In genomic region chr7:128766696-128767095, GRCm38 (mm10) we compare ENCODE assay signal across 21 mouse cellular contexts. TPM values are rescaled to one million over a fixed set of nuclear protein-coding genes. Genes with fewer than 3 reads are reported as not detected.
DNase-seq lines count a peak whose midpoint lies in the region; ATAC-seq and TF ChIP-seq lines count a peak whose summit lies in the region.
"Had no signal": no experiment of that assay in that cellular context is flagged by ENCODE, and none has a peak within 500 bp of the region (broad histone marks: within the 10 kb centered on the region; RNA-seq: fewer than 3 reads in every experiment).

No protein-coding gene starts in this region.

- H3K9ac ChIP-seq in heart, embryonic 16.5 days (ENCODE audit: low read length) = no peak overlapping the region
- no peak overlapping the region for H3K9ac ChIP-seq in lung, embryonic 14.5 days
- no peak overlapping the region for H3K9ac ChIP-seq in stomach, postnatal 0 days (ENCODE audit: low read length)
- H3K9ac ChIP-seq: forebrain, embryonic 13.5 days; hindbrain, embryonic 15.5 days had no signal

- H3K4me1 ChIP-seq in heart, embryonic 16.5 days (ENCODE audit: control insufficient read depth, insufficient read depth, low read length) = 0 out of 2 replicates have a peak, but pooled peaks cover 2% of the 10 kb centered on the region
- H3K4me1 ChIP-seq in heart, embryonic 10.5 days = no peaks in the 10 kb centered on the region
- H3K4me1 ChIP-seq in lung, embryonic 14.5 days (ENCODE audit: insufficient read depth) = no peaks in the 10 kb centered on the region
- H3K4me1 ChIP-seq in stomach, postnatal 0 days (replicated peaks; ENCODE audit: control insufficient read depth, insufficient read depth) = no peaks in the 10 kb centered on the region
- H3K4me1 ChIP-seq: forebrain, embryonic 13.5 days; hindbrain, embryonic 15.5 days had no signal

- H3K4me3 ChIP-seq in heart, embryonic 16.5 days (ENCODE audit: low read length) = no peak overlapping the region
- H3K4me3 ChIP-seq in heart, embryonic 10.5 days = no peak overlapping the region
- no peak overlapping the region for H3K4me3 ChIP-seq in lung, embryonic 14.5 days (ENCODE audit: low read depth, low read length)
- no peak overlapping the region for H3K4me3 ChIP-seq in stomach, postnatal 0 days (ENCODE audit: low read depth, low read length)
- H3K4me3 ChIP-seq: erythroblast, embryonic 14.5 days; forebrain, embryonic 13.5 days; hindbrain, embryonic 15.5 days had no signal

- no peak for TF ChIP-seq CTCF in lung, embryonic 14.5 days (IDR thresholded peaks at IDR 0.05; ENCODE audit: low read depth)
- TF ChIP-seq CTCF in stomach, postnatal 0 days (IDR thresholded peaks at IDR 0.05; ENCODE audit: low read depth) = no peak

- H3K27ac ChIP-seq in heart, embryonic 16.5 days (ENCODE audit: low read length) = peak overlapping the region; percentile 58
- no peak overlapping the region for H3K27ac ChIP-seq in heart, embryonic 10.5 days
- H3K27ac ChIP-seq in lung, embryonic 14.5 days (ENCODE audit: low read depth) = no peak overlapping the region
- no peak overlapping the region for H3K27ac ChIP-seq in stomach, postnatal 0 days (replicated peaks)
- H3K27ac ChIP-seq: forebrain, embryonic 13.5 days; hindbrain, embryonic 15.5 days had no signal

- no peak for TF ChIP-seq EP300 in stomach, postnatal 0 days (optimal IDR thresholded peaks at IDR 0.05)

- no peaks in the 10 kb centered on the region for H3K27me3 ChIP-seq in heart, embryonic 16.5 days (ENCODE audit: control insufficient read depth, insufficient read depth, low read length)
- H3K27me3 ChIP-seq in heart, embryonic 10.5 days (ENCODE audit: insufficient read depth, poor library complexity, severe bottlenecking) = no peaks in the 10 kb centered on the region
- H3K27me3 ChIP-seq in lung, embryonic 14.5 days (ENCODE audit: insufficient read depth, low read length) = no peaks in the 10 kb centered on the region
- no peaks in the 10 kb centered on the region for H3K27me3 ChIP-seq in stomach, postnatal 0 days (ENCODE audit: control insufficient read depth, insufficient read depth, low read length)
- H3K27me3 ChIP-seq: CH12.LX; forebrain, embryonic 13.5 days; hindbrain, embryonic 15.5 days had no signal

- peak; percentile 79 for ATAC-seq in heart, embryonic 16.5 days (replicated peaks; ENCODE audit: extremely low read depth, insufficient read depth, low FRiP score)
- ATAC-seq in lung, embryonic 14.5 days (ENCODE audit: insufficient read depth) = no peak
- peak; percentile 77 for ATAC-seq in stomach, postnatal 0 days (ENCODE audit: low FRiP score, low TSS enrichment)
- ATAC-seq: forebrain, embryonic 13.5 days; midbrain, embryonic 16.5 days had no signal

- DNase-seq in cerebellum, postnatal 36 days = peak; percentile 20 to 32
- DNase-seq in cerebellum, postnatal 4 days (ENCODE audit: low spot score in 2 of 2) = no peak
- DNase-seq in heart, embryonic 10.5 days (ENCODE audit: low spot score) = no peak
- DNase-seq in lung, embryonic 14.5 days = peak; percentile 35
- DNase-seq in lung, postnatal 4 days = no peak
- peak; percentile 59 for DNase-seq in stomach, postnatal 0 days (ENCODE audit: low spot score)
- DNase-seq in adrenal gland, adult 18-20 months (ENCODE audit: low spot score in 2 of 2) = no peak
- DNase-seq: gastrocnemius, postnatal 14 days; kidney, adult 18-20 months; kidney, postnatal 10 days; lung, adult 18-20 months; retina, postnatal 1 day; thymus, postnatal 14 days had no signal

- H3K9me3 ChIP-seq in heart, embryonic 16.5 days (replicated peaks; ENCODE audit: control insufficient read depth, low read length) = no peaks in the 10 kb centered on the region; the same call in 1 of the 2 replicates
- no peaks in the 10 kb centered on the region for H3K9me3 ChIP-seq in heart, embryonic 10.5 days
- no peaks in the 10 kb centered on the region for H3K9me3 ChIP-seq in lung, embryonic 14.5 days (ENCODE audit: low read depth, low read length)
- no peaks in the 10 kb centered on the region for H3K9me3 ChIP-seq in stomach, postnatal 0 days (ENCODE audit: control insufficient read depth, low read length)
- H3K9me3 ChIP-seq: forebrain, embryonic 13.5 days; hindbrain, embryonic 15.5 days had no signal

- peaks cover 57% of the 10 kb centered on the region for H3K36me3 ChIP-seq in heart, embryonic 16.5 days (ENCODE audit: control insufficient read depth, insufficient read depth)
- H3K36me3 ChIP-seq in heart, embryonic 10.5 days = peaks cover 93% of the 10 kb centered on the region
- H3K36me3 ChIP-seq in lung, embryonic 14.5 days (ENCODE audit: insufficient read depth) = peaks cover 90% of the 10 kb centered on the region
- H3K36me3 ChIP-seq in stomach, postnatal 0 days (ENCODE audit: control insufficient read depth, insufficient read depth, low read length) = peaks cover 27% of the 10 kb centered on the region

- no peak overlapping the region for H3K4me2 ChIP-seq in heart, embryonic 16.5 days (ENCODE audit: low read depth, low read length)
- H3K4me2 ChIP-seq in lung, embryonic 14.5 days = no peak overlapping the region
- no peak overlapping the region for H3K4me2 ChIP-seq in stomach, postnatal 0 days (replicated peaks; ENCODE audit: low read depth)
- H3K4me2 ChIP-seq: forebrain, embryonic 13.5 days; heart, embryonic 11.5 days; hindbrain, embryonic 15.5 days; liver, embryonic 11.5 days had no signal

RNA-seq across cellular contexts. Expression of gene Sec23ip, which starts 22.0 kb away (rescaled TPM):
- 27.8 and 28.8 TPM in 2 replicates for polyA plus RNA-seq in heart, embryonic 16.5 days (2015; fragmentation: Nextera tagmentation; extraction: Ambion mirVana)
- polyA plus RNA-seq in heart, embryonic 10.5 days (2016; fragmentation: Nextera tagmentation; extraction: Ambion mirVana) = 37.4 and 42.7 TPM in 2 replicates
- polyA plus RNA-seq in lung, embryonic 14.5 days (2014; fragmentation: Nextera tagmentation; extraction: Ambion mirVana) = 41.0 and 43.0 TPM in 2 replicates
- polyA plus RNA-seq in stomach, postnatal 0 days (2015; fragmentation: Nextera tagmentation; extraction: Ambion mirVana) = 17.9 and 18.3 TPM in 2 replicates
- 10 to 100 TPM; 41.7 to 46.2 TPM for total RNA-seq in adrenal gland, adult 18-20 months (2021)

RNA-seq across cellular contexts. Expression of gene Mcmbp, which starts 26.4 kb away (rescaled TPM):
- polyA plus RNA-seq in heart, embryonic 16.5 days (2015; fragmentation: Nextera tagmentation; extraction: Ambion mirVana) = 37.9 and 38.5 TPM in 2 replicates
- 44.4 and 51.9 TPM in 2 replicates for polyA plus RNA-seq in heart, embryonic 10.5 days (2016; fragmentation: Nextera tagmentation; extraction: Ambion mirVana)
- polyA plus RNA-seq in lung, embryonic 14.5 days (2014; fragmentation: Nextera tagmentation; extraction: Ambion mirVana) = 81.1 and 82.5 TPM in 2 replicates
- 36.8 and 37.1 TPM in 2 replicates for polyA plus RNA-seq in stomach, postnatal 0 days (2015; fragmentation: Nextera tagmentation; extraction: Ambion mirVana)
- total RNA-seq in adrenal gland, adult 18-20 months (2021) = 10 to 100 TPM; 29.4 to 34.5 TPM

Comparison
In these comparisons a context has a peak if more than half of its experiments do, and no peak if none do; other contexts are left out.
1. DNase-seq: peak in cerebellum, postnatal 36 days (2 of 2), lung, embryonic 14.5 days (single experiment) and stomach, postnatal 0 days (single experiment); none in cerebellum, postnatal 4 days (0 of 2), heart, embryonic 10.5 days (single experiment), lung, postnatal 4 days (0 of 2) and adrenal gland, adult 18-20 months (0 of 2).